Mouse (Mus musculus) kidney, adult 18-20 months (tissue): ENCODE results near the gene Pip5k1c.
A peak's percentile ranks its signal among the peaks of the same experiment; 100 is the strongest.

Experiments used
- DNase-seq: peaks from one replicate; pipeline ENCODE4 v3.0.0; 2021

Pip5k1c gene

GRCm38 (mm10) chr10:81284719-81285118 is 8.0 kb upstream of the Pip5k1c start:
- peak; percentile 77 for DNase-seq

GRCm38 (mm10) chr10:81285694-81286450 is 6.9 kb upstream of the Pip5k1c start:
- peak; percentile 93 for DNase-seq

GRCm38 (mm10) chr10:81286586-81286985 is 6.2 kb upstream of the Pip5k1c start:
- DNase-seq: peak; percentile 71

GRCm38 (mm10) chr10:81287513-81288157 is 5.1 kb upstream of the Pip5k1c start:
- peak; percentile 62 for DNase-seq

- peak; percentile 51 for DNase-seq
Observed at GRCm38 (mm10) chr10:81288601-81289000, 4.2 kb upstream of the Pip5k1c start.

- DNase-seq: peak; percentile 65
Observed at GRCm38 (mm10) chr10:81289278-81289677, 3.5 kb upstream of the Pip5k1c start.

GRCm38 (mm10) chr10:81289811-81290210 is 3.0 kb upstream of the Pip5k1c start:
- peak; percentile 53 for DNase-seq

GRCm38 (mm10) chr10:81290698-81291460 is 1.9 kb upstream of the Pip5k1c start:
- DNase-seq: peak; percentile 55

- no peak for DNase-seq
Observed at GRCm38 (mm10) chr10:81291511-81292104, 1.2 kb upstream of the Pip5k1c start, which contains the start of gene Tjp3. TSS of gene Tjp3 (minus strand) at chr10:81291581.

GRCm38 (mm10) chr10:81293334-81294030 is 719 bp downstream of the Pip5k1c start:
- DNase-seq: no peak

GRCm38 (mm10) chr10:81294442-81294841 is 1.7 kb downstream of the Pip5k1c start:
- no peak for DNase-seq

GRCm38 (mm10) chr10:81295185-81295584 is 2.4 kb downstream of the Pip5k1c start:
- DNase-seq: no peak

GRCm38 (mm10) chr10:81297246-81297645 is 4.5 kb downstream of the Pip5k1c start:
- no peak for DNase-seq

- DNase-seq: peak; percentile 69
Observed at GRCm38 (mm10) chr10:81297845-81298244, 5.1 kb downstream of the Pip5k1c start.

GRCm38 (mm10) chr10:81298369-81299100 is 5.8 kb downstream of the Pip5k1c start:
- DNase-seq: no peak

- peak; percentile 79 for DNase-seq
Observed at GRCm38 (mm10) chr10:81299585-81300351, 7.0 kb downstream of the Pip5k1c start.

- no peak for DNase-seq
Observed at GRCm38 (mm10) chr10:81300352-81300907, 7.7 kb downstream of the Pip5k1c start.

GRCm38 (mm10) chr10:81301321-81301720 is 8.6 kb downstream of the Pip5k1c start:
- DNase-seq: no peak

GRCm38 (mm10) chr10:81302288-81302687 is 9.5 kb downstream of the Pip5k1c start:
- no peak for DNase-seq

- peak; percentile 31 for DNase-seq
Observed at GRCm38 (mm10) chr10:81302781-81303218, 10.0 kb downstream of the Pip5k1c start.
